Mouse (Mus musculus) kidney, embryonic 16.5 days (tissue): ENCODE results near the gene Kiss1r. TPM values are rescaled to one million over a fixed set of nuclear protein-coding genes. Genes with fewer than 3 reads are reported as not detected.
A peak's percentile ranks its signal among the peaks of the same experiment; 100 is the strongest.

Source experiments
- ATAC-seq: fragments of 200-750 bp; cut with Nextera tagmentation; 2 replicates; pipeline ENCODE4 v1.8.0; 2017; ENCODE audit warnings: moderate TSS enrichment; ENCODE audit not compliant: low FRiP score, low TSS enrichment
- H3K27ac ChIP-seq: fragments of 300-500 bp; sonication (generic); 2 replicates; pipeline ENCODE4 v1.5.1; 2014; ENCODE audit warnings: low read length
- H3K27me3 ChIP-seq: fragments of 300-500 bp; sonication (generic); 2 replicates; pipeline ENCODE4 v1.6.1; 2014; ENCODE audit warnings: low read length, control low read depth, mixed read lengths; ENCODE audit not compliant: insufficient read depth
- H3K36me3 ChIP-seq: fragments of 300-500 bp; sonication (generic); 2 replicates; pipeline ENCODE4 v1.6.1; 2014; ENCODE audit warnings: low read length, control low read depth, mixed read lengths; ENCODE audit not compliant: insufficient read depth
- H3K4me1 ChIP-seq: fragments of 300-500 bp; sonication (generic); 2 replicates; pipeline ENCODE4 v1.6.1; 2014; ENCODE audit warnings: low read length, control low read depth, mixed read lengths; ENCODE audit not compliant: insufficient read depth
- H3K4me2 ChIP-seq: fragments of 300-500 bp; sonication (generic); replicated peaks from 2 replicates; pipeline ENCODE4 v1.6.1; 2014; ENCODE audit warnings: low read depth, low read length
- H3K4me3 ChIP-seq: fragments of 300-500 bp; sonication (generic); 2 replicates; pipeline ENCODE4 v1.5.1; 2014; ENCODE audit warnings: mild to moderate bottlenecking, low read length
- H3K9ac ChIP-seq: fragments of 300-500 bp; sonication (generic); replicated peaks from 2 replicates; pipeline ENCODE4 v1.6.1; 2014; ENCODE audit warnings: low read length
- H3K9me3 ChIP-seq: fragments of 300-500 bp; sonication (generic); 2 replicates; pipeline ENCODE4 v1.6.1; 2016; ENCODE audit warnings: low read length, control low read depth
- WGBS: fragments of 180-500 bp; shearing (Covaris S2); extraction: QIAGEN DNeasy Blood & Tissue Kit; methylation state at CpG from one replicate; pipeline ENCODE4 v1.1.7; 2014; 5-methylcytosine and 5-hydroxymethylcytosine counted together
- polyA plus RNA-seq: library from polyadenylated mRNA; unstranded; fragments of >200 nt; fragmentation: Nextera tagmentation; extraction: Ambion mirVana; gene quantifications from 2 replicates; pipeline ENCODE4 v1.2.1, GENCODE M21; 2015

The Kiss1r gene
- 1.5 and 2.1 TPM in 2 replicates for polyA plus RNA-seq

- 2% methylated on average over 42 of the region's 42 CpGs for WGBS
- peak; percentile 81 for ATAC-seq
- Histone ChIP-seq H3K27me3 (peaks cover 47% of the 10 kb centered on the region), H3K4me3 (peak within 1 kb of the TSS; percentile 83), H3K9ac (peak within 1 kb of the TSS; percentile 97), H3K9me3 (no peaks in the 10 kb centered on the region), H3K27ac (peak within 1 kb of the TSS; percentile 82), H3K4me2 (peak within 1 kb of the TSS; percentile 96), H3K4me1 (peaks cover 54% of the 10 kb centered on the region), H3K36me3 (peaks cover 8% of the 10 kb centered on the region; the same call in 1 of the 2 replicates)
Measured at GRCm38 (mm10) chr10:79916808-79917531, at the start of gene Kiss1r. Kiss1r (plus strand) TSS chr10:79916971.

- no peak overlapping the region for H3K9ac ChIP-seq
- ATAC-seq, result no peak
- H3K27me3 ChIP-seq, result no peaks in the 10 kb centered on the region
- H3K36me3 ChIP-seq, result peaks cover 7% of the 10 kb centered on the region
- H3K4me2 ChIP-seq, result no peak overlapping the region
- no peak overlapping the region for H3K27ac ChIP-seq
- no peaks in the 10 kb centered on the region for H3K9me3 ChIP-seq
- peaks cover 20% of the 10 kb centered on the region for H3K4me1 ChIP-seq
- H3K4me3 ChIP-seq, result no peak overlapping the region
- WGBS, result 94% methylated on average over 8 of the region's 8 CpGs
Measured at GRCm38 (mm10) chr10:79871845-79872244, 44.9 kb upstream of the Kiss1r start.

DNA sequence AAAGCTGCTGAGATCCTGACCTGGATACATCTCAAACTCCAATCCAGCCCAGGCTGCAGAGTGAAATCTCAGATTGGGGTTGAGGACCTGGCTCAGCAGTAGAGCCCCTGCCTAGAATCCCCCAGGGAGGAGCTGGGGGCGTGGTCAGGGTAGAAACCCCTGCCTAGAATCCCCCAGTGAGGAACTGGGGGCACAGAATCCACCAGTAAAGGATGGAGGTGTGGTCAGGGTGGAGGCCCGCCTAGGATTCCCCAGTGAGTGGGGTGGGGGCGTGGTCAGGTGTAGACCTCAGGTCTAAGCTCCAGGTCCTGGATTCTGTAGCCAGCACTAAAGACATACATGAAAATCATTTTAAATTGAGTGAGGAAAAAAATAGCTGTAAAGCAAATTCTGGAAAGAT lies 43.9 kb upstream of the Kiss1r start:
- Histone ChIP-seq H3K27me3 (no peaks in the 10 kb centered on the region), H3K36me3 (peaks cover 6% of the 10 kb centered on the region), H3K27ac (0 out of 2 replicates have a peak overlapping the region, but pooled peaks have one; percentile 29), H3K4me3 (peak overlapping the region; percentile 78), H3K4me2 (peak overlapping the region; percentile 97), H3K9ac (peak overlapping the region; percentile 92; the same call in 1 of the 2 replicates), H3K9me3 (no peaks in the 10 kb centered on the region), H3K4me1 (peaks cover 29% of the 10 kb centered on the region)
- no peak for ATAC-seq
- 54% methylated on average over 3 of the region's 3 CpGs for WGBS

DNA sequence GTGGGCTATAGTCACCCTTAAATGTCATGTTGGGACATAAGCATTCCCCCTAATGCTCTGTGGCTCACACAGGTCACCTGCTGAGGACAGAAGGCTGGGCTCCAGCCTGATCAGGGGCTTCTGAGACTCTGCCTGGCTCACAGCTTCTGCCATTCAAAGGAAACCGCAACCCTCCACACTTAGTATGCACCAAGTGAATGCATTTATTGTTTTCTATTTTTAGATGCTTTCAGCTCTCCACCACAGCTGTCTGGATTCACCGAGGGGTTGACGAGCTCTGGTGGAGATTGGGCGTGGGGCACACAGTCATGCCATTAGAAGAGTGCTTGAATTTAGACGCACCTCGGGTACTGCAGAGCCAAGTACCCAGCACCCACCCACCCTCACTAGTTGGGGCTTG lies 43.5 kb upstream of the Kiss1r start:
- no peaks in the 10 kb centered on the region for H3K9me3 ChIP-seq
- H3K4me1 ChIP-seq, result peaks cover 32% of the 10 kb centered on the region
- H3K4me3 ChIP-seq, result peak overlapping the region; percentile 78
- no peak for ATAC-seq
- WGBS, result 7% methylated on average over 6 of the region's 6 CpGs
- H3K4me2 ChIP-seq, result peak overlapping the region; percentile 97
- peak overlapping the region; percentile 29; the same call in 1 of the 2 replicates for H3K27ac ChIP-seq
- peak overlapping the region; percentile 92 for H3K9ac ChIP-seq
- no peaks in the 10 kb centered on the region for H3K27me3 ChIP-seq
- H3K36me3 ChIP-seq, result peaks cover 6% of the 10 kb centered on the region

- Histone ChIP-seq H3K9me3 (no peaks in the 10 kb centered on the region), H3K36me3 (peaks cover 6% of the 10 kb centered on the region), H3K9ac (peak overlapping the region; percentile 92), H3K4me2 (peak overlapping the region; percentile 97), H3K27ac (peak overlapping the region; percentile 66; the same call in 1 of the 2 replicates), H3K4me1 (peaks cover 32% of the 10 kb centered on the region), H3K27me3 (no peaks in the 10 kb centered on the region), H3K4me3 (peak overlapping the region; percentile 78)
- ATAC-seq, result peak; percentile 16; the same call in 1 of the 2 replicates
- WGBS, result 1% methylated on average over 26 of the region's 26 CpGs
Measured at GRCm38 (mm10) chr10:79873715-79874289, 43.0 kb upstream of the Kiss1r start.

GRCm38 (mm10) chr10:79874290-79874862 lies 42.4 kb upstream of the Kiss1r start, which contains the start of the genes Prtn3 and Plppr3:
Prtn3 (plus strand) TSS chr10:79874476.
Plppr3 (minus strand) TSS chr10:79874634.
- Histone ChIP-seq H3K4me2 (peak within 1 kb of the TSS; percentile 97), H3K4me1 (peaks cover 33% of the 10 kb centered on the region), H3K9me3 (no peaks in the 10 kb centered on the region), H3K36me3 (peaks cover 6% of the 10 kb centered on the region), H3K27me3 (no peaks in the 10 kb centered on the region), H3K27ac (peak within 1 kb of the TSS; percentile 66; the same call in 1 of the 2 replicates), H3K4me3 (peak within 1 kb of the TSS; percentile 78), H3K9ac (peak within 1 kb of the TSS; percentile 92)
- ATAC-seq, result peak; percentile 80
- under 1% methylated on average over 47 of the region's 57 CpGs for WGBS

DNA sequence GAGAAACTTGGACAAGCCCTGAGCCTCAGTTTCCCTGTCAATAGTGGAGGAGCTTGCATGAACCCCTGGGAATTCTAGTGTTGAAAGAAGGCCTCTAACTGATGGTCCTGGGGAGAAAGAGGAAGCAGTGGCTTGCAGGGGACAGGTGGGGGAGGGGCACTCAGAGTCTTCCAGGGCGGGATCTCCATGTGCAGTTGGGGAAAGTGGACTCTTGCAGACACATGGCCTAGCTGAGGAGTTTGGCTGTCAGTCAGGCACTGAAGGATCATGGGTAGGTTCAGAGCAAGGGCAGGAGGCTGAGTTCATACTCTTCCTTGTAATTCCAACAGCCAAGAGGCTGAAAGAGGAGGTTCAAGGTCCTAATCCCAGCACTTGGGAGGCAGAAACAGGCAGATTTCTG lies 39.6 kb upstream of the Kiss1r start:
- H3K36me3 ChIP-seq, result no peaks in the 10 kb centered on the region
- no peak overlapping the region for H3K9ac ChIP-seq
- H3K4me1 ChIP-seq, result peaks cover 59% of the 10 kb centered on the region
- WGBS, result 65% methylated on average over 1 of the region's 1 CpGs
- no peak overlapping the region for H3K4me2 ChIP-seq
- no peaks in the 10 kb centered on the region for H3K27me3 ChIP-seq
- H3K9me3 ChIP-seq, result no peaks in the 10 kb centered on the region
- no peak for ATAC-seq
- no peak overlapping the region for H3K4me3 ChIP-seq
- H3K27ac ChIP-seq, result no peak overlapping the region

DNA sequence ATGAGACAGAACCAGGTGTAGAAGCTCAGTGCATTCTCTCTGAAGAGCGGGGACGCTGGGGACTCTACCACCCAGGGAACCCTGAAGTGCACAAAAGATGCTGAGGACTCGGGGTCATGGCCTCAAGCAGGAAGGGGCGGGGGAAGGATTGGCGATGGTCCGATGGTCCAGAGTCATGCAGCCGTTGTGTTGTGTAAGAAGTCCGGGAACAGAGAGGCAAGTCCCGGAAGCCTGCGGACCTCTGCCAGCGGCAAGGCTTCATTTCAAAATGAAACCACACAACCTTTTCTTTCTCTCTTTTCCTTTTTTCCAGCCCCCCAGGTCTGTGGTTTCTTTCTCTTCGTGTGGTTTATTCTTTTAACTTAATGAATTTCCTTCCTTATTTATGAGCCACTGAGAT lies 39.0 kb upstream of the Kiss1r start:
- no peaks in the 10 kb centered on the region for H3K36me3 ChIP-seq
- no peak overlapping the region for H3K27ac ChIP-seq
- 52% methylated on average over 12 of the region's 12 CpGs for WGBS
- no peak overlapping the region for H3K9ac ChIP-seq
- H3K27me3 ChIP-seq, result no peaks in the 10 kb centered on the region
- H3K4me1 ChIP-seq, result peaks cover 61% of the 10 kb centered on the region
- H3K4me3 ChIP-seq, result no peak overlapping the region
- no peak for ATAC-seq
- H3K4me2 ChIP-seq, result no peak overlapping the region
- no peaks in the 10 kb centered on the region for H3K9me3 ChIP-seq

- H3K9me3 ChIP-seq, result no peaks in the 10 kb centered on the region
- H3K9ac ChIP-seq, result no peak overlapping the region
- no peaks in the 10 kb centered on the region for H3K36me3 ChIP-seq
- no peak overlapping the region; the same call in 1 of the 2 replicates for H3K4me2 ChIP-seq
- no peaks in the 10 kb centered on the region for H3K27me3 ChIP-seq
- ATAC-seq, result peak; percentile 50
- H3K4me1 ChIP-seq, result peaks cover 60% of the 10 kb centered on the region
- peak overlapping the region; percentile 62 for H3K27ac ChIP-seq
- WGBS, result 25% methylated on average over 3 of the region's 3 CpGs
- H3K4me3 ChIP-seq, result no peak overlapping the region
Measured at GRCm38 (mm10) chr10:79879527-79879926, 37.2 kb upstream of the Kiss1r start.
